Mouse (Mus musculus) forebrain, embryonic 13.5 days (tissue): ENCODE data around the gene Gm11437. TPM values are rescaled to one million over a fixed set of nuclear protein-coding genes. Genes with fewer than 3 reads are reported as not detected.

Experiments used
- polyA plus RNA-seq: library from polyadenylated mRNA; unstranded; fragments of >200 nt; fragmentation: Nextera tagmentation; extraction: Ambion mirVana; gene quantifications from 2 replicates; pipeline ENCODE4 v1.2.1, GENCODE M21; 2015

Gm11437 gene
- polyA plus RNA-seq, 1 experiment from 2014 or later, result not detected

Other genes with a start within 250 kb of the Gm11437 start
- 37.4 and 41.9 TPM in 2 replicates for gene Ddx52, start 225.4 kb downstream of the Gm11437 start, polyA plus RNA-seq
- gene Synrg, start 203.0 kb downstream of the Gm11437 start, polyA plus RNA-seq, result 28.2 and 28.6 TPM in 2 replicates
- 27.6 and 33.8 TPM in 2 replicates for gene Dusp14, start 98.2 kb downstream of the Gm11437 start, polyA plus RNA-seq
- gene Tada2a, start 37.9 kb downstream of the Gm11437 start, polyA plus RNA-seq, result 38.8 and 40.1 TPM in 2 replicates
- gene Acaca, start 37.8 kb downstream of the Gm11437 start, polyA plus RNA-seq, result 20.5 and 22.6 TPM in 2 replicates